Mouse (Mus musculus) myocyte (in vitro differentiated cells): ENCODE data around the gene Ccdc60.

ENCODE experiments used
- MYOD1 ChIP-seq, 3 experiments: IDR thresholded peaks; one replicate each; pipeline ENCODE4 v1.6.1; 2011; ENCODE audit warnings: control low read depth in 2 of 3, low read depth in 2 of 3, mild to moderate bottlenecking in 2 of 3, moderate library complexity in 1 of 3; ENCODE audit not compliant: insufficient read length in 2 of 3, control insufficient read depth in 1 of 3
- POLR2A ChIP-seq: IDR thresholded peaks from one replicate; pipeline ENCODE4 v1.6.1; 2011; ENCODE audit warnings: low read depth, mild to moderate bottlenecking, control low read depth, moderate library complexity; ENCODE audit not compliant: insufficient read length

- no peak for TF ChIP-seq POLR2A
- TF ChIP-seq MYOD1 (IDR thresholded peaks at IDR 0.05; ENCODE audit: control insufficient read depth in 1 of 3, insufficient read length in 2 of 3, low read depth in 2 of 3) = no peak
Observed at GRCm38 (mm10) chr5:116243622-116244021, 45.2 kb downstream of the Ccdc60 start.
